Mouse (Mus musculus): ENCODE results near the gene Efhc1. TPM values are rescaled to one million over a fixed set of nuclear protein-coding genes. Genes with fewer than 3 reads are reported as not detected.

The Efhc1 gene
- total and polyA plus RNA-seq, 2 experiments from 2014 or later: 3.9 to 8.1 TPM

- no peaks in the 10 kb centered on the region for H3K27me3 ChIP-seq (ENCODE audit: insufficient read depth, low read length)
- no peak for TF ChIP-seq CTCF (IDR thresholded peaks at IDR 0.05; ENCODE audit: low read depth)
- 0 out of 2 replicates have a peak, but pooled peaks cover 5% of the 10 kb centered on the region for H3K4me1 ChIP-seq (ENCODE audit: insufficient read depth, low read length)
- H3K36me3 ChIP-seq (ENCODE audit: insufficient read depth, low read length): no peaks in the 10 kb centered on the region
- H3K9ac ChIP-seq (replicated peaks; ENCODE audit: low read length): no peak overlapping the region
- H3K9me3 ChIP-seq (ENCODE audit: low read length): no peaks in the 10 kb centered on the region
- DNase-seq (ENCODE audit: low spot score) (no peak), ATAC-seq (0 out of 2 replicates have a peak, but pooled peaks have one; percentile 4)
- no peak overlapping the region for H3K4me3 ChIP-seq (ENCODE audit: low read length)
- no peak overlapping the region for H3K27ac ChIP-seq
- WGBS: 41% methylated on average over 13 of the region's 13 CpGs
- no peak overlapping the region for H3K4me2 ChIP-seq (ENCODE audit: low read depth, low read length)
These were observed 46.5 kb downstream of the Efhc1 start for GRCm38 (mm10) chr1:20997881-20998389.

GRCm38 (mm10) chr1:21002246-21003142 lies 51.1 kb downstream of the Efhc1 start:
- Histone ChIP-seq H3K4me3 (ENCODE audit: low read length) (no peak overlapping the region), H3K36me3 (ENCODE audit: insufficient read depth, low read length) (no peaks in the 10 kb centered on the region), H3K9ac (replicated peaks; ENCODE audit: low read length) (no peak overlapping the region), H3K27ac (no peak overlapping the region), H3K27me3 (ENCODE audit: insufficient read depth, low read length) (no peaks in the 10 kb centered on the region), H3K4me2 (ENCODE audit: low read depth, low read length) (no peak overlapping the region), H3K4me1 (ENCODE audit: insufficient read depth, low read length) (0 out of 2 replicates have a peak, but pooled peaks cover 7% of the 10 kb centered on the region), H3K9me3 (ENCODE audit: low read length) (no peaks in the 10 kb centered on the region)
- peak; percentile 35 for TF ChIP-seq CTCF (IDR thresholded peaks at IDR 0.05; ENCODE audit: low read depth)
- DNase-seq (ENCODE audit: low spot score): peak; percentile 69
- 42% methylated on average over 14 of the region's 14 CpGs for WGBS
- peak; percentile 62 for ATAC-seq

- Histone ChIP-seq H3K4me3 (ENCODE audit: low read length) (no peak overlapping the region), H3K27ac (no peak overlapping the region), H3K36me3 (ENCODE audit: insufficient read depth, low read length) (no peaks in the 10 kb centered on the region), H3K4me1 (ENCODE audit: insufficient read depth, low read length) (0 out of 2 replicates have a peak, but pooled peaks cover 7% of the 10 kb centered on the region), H3K4me2 (ENCODE audit: low read depth, low read length) (no peak overlapping the region), H3K9ac (replicated peaks; ENCODE audit: low read length) (no peak overlapping the region), H3K27me3 (ENCODE audit: insufficient read depth, low read length) (no peaks in the 10 kb centered on the region), H3K9me3 (ENCODE audit: low read length) (no peaks in the 10 kb centered on the region)
- DNase-seq (ENCODE audit: low spot score) (no peak), ATAC-seq (no peak)
- no peak for TF ChIP-seq CTCF (IDR thresholded peaks at IDR 0.05; ENCODE audit: low read depth)
- 80% methylated on average over 8 of the region's 8 CpGs for WGBS
These were observed 53.2 kb downstream of the Efhc1 start for GRCm38 (mm10) chr1:21004596-21004995.

- no peak overlapping the region for H3K9ac ChIP-seq (replicated peaks; ENCODE audit: low read length)
- 73% methylated on average over 5 of the region's 5 CpGs for WGBS
- no peak overlapping the region for H3K4me2 ChIP-seq (ENCODE audit: low read depth, low read length)
- H3K36me3 ChIP-seq (ENCODE audit: insufficient read depth, low read length): no peaks in the 10 kb centered on the region
- 0 out of 2 replicates have a peak, but pooled peaks cover 7% of the 10 kb centered on the region for H3K4me1 ChIP-seq (ENCODE audit: insufficient read depth, low read length)
- TF ChIP-seq CTCF (IDR thresholded peaks at IDR 0.05; ENCODE audit: low read depth): no peak
- ATAC-seq (no peak), DNase-seq (ENCODE audit: low spot score) (no peak)
- no peaks in the 10 kb centered on the region for H3K9me3 ChIP-seq (ENCODE audit: low read length)
- no peak overlapping the region for H3K4me3 ChIP-seq (ENCODE audit: low read length)
- no peak overlapping the region for H3K27ac ChIP-seq
- H3K27me3 ChIP-seq (ENCODE audit: insufficient read depth, low read length): no peaks in the 10 kb centered on the region
These were observed 55.3 kb downstream of the Efhc1 start for GRCm38 (mm10) chr1:21006775-21007174.

GRCm38 (mm10) chr1:21007941-21008701 lies 56.7 kb downstream of the Efhc1 start:
- WGBS: 81% methylated on average over 7 of the region's 7 CpGs
- H3K27me3 ChIP-seq (ENCODE audit: insufficient read depth, low read length): no peaks in the 10 kb centered on the region

GRCm38 (mm10) chr1:21008891-21009290 lies 57.5 kb downstream of the Efhc1 start:
- Histone ChIP-seq H3K27me3 (ENCODE audit: insufficient read depth, low read length) (no peaks in the 10 kb centered on the region), H3K36me3 (ENCODE audit: insufficient read depth, low read length) (no peaks in the 10 kb centered on the region), H3K27ac (no peak overlapping the region), H3K9ac (replicated peaks; ENCODE audit: low read length) (no peak overlapping the region), H3K9me3 (ENCODE audit: low read length) (no peaks in the 10 kb centered on the region), H3K4me1 (ENCODE audit: insufficient read depth, low read length) (no peaks in the 10 kb centered on the region), H3K4me2 (ENCODE audit: low read depth, low read length) (no peak overlapping the region), H3K4me3 (ENCODE audit: low read length) (no peak overlapping the region)
- TF ChIP-seq CTCF (IDR thresholded peaks at IDR 0.05; ENCODE audit: low read depth): no peak
- ATAC-seq (peak; percentile 52; the same call in 1 of the 2 replicates), DNase-seq (ENCODE audit: low spot score) (no peak)
- WGBS: 69% methylated on average over 4 of the region's 4 CpGs

More at GRCm38 (mm10) chr1:21007941-21008701, 56.7 kb downstream of the Efhc1 start:
- H3K4me3 ChIP-seq (ENCODE audit: low read length): no peak overlapping the region
- H3K4me1 ChIP-seq (ENCODE audit: insufficient read depth, low read length): 0 out of 2 replicates have a peak, but pooled peaks cover under 1% of the 10 kb centered on the region
- no peak for ATAC-seq
- no peak for TF ChIP-seq CTCF (IDR thresholded peaks at IDR 0.05; ENCODE audit: low read depth)
- H3K36me3 ChIP-seq (ENCODE audit: insufficient read depth, low read length): no peaks in the 10 kb centered on the region
- H3K9me3 ChIP-seq (ENCODE audit: low read length): no peaks in the 10 kb centered on the region
- no peak overlapping the region for H3K27ac ChIP-seq
- H3K9ac ChIP-seq (replicated peaks; ENCODE audit: low read length): no peak overlapping the region
- H3K4me2 ChIP-seq (ENCODE audit: low read depth, low read length): no peak overlapping the region
- no peak for DNase-seq (ENCODE audit: low spot score)
